Mouse (Mus musculus) ES-Bruce4 (cell line): ENCODE results near the gene Vpreb3.

ENCODE experiments used
- CTCF ChIP-seq: IDR thresholded peaks from one replicate; pipeline ENCODE4 v1.8.1; 2011; ENCODE audit warnings: low read depth, low read length
- EP300 ChIP-seq: IDR thresholded peaks from 2 replicates; pipeline ENCODE4 v1.6.1; 2011; ENCODE audit warnings: low read depth, low read length; ENCODE audit not compliant: insufficient read depth
- POLR2A ChIP-seq: IDR thresholded peaks from one replicate; pipeline ENCODE4 v1.8.1; 2011; ENCODE audit warnings: low read length; ENCODE audit not compliant: insufficient read depth

- TF ChIP-seq CTCF: no peak
- TF ChIP-seq EP300: 0 out of 2 replicates have a peak, but pooled peaks have one; percentile 27
- no peak for TF ChIP-seq POLR2A
These were observed 10.0 kb upstream of the Vpreb3 start, which contains the start of gene Chchd10 for GRCm38 (mm10) chr10:75932891-75933290.
